Mouse (Mus musculus) ES-E14 (cell line): ENCODE measurements around the gene Pla2g1b. TPM values are rescaled to one million over a fixed set of nuclear protein-coding genes. Genes with fewer than 3 reads are reported as not detected.
A peak's percentile ranks its signal among the peaks of the same experiment; 100 is the strongest.
"Not testable (repeated sequence)": the region's sequence is repeated elsewhere in the genome, so short reads cannot be mapped to it uniquely, and the experiment has no call there.

Experiments used
- DNase-seq: peaks from one replicate; pipeline ENCODE4 v3.0.0-alpha.2; 2013; ENCODE audit warnings: low read depth, low spot score
- H3K27ac ChIP-seq: 2 replicates; pipeline ENCODE4 v1.5.1; 2012; ENCODE audit warnings: low read depth, mild to moderate bottlenecking, low read length, moderate library complexity, mixed read lengths; ENCODE audit not compliant: poor library complexity, insufficient read depth, severe bottlenecking
- H3K36me3 ChIP-seq: 2 replicates; pipeline ENCODE4 v1.6.1; 2012; ENCODE audit warnings: mild to moderate bottlenecking, low read length, moderate library complexity, mixed read lengths; ENCODE audit not compliant: control insufficient read depth, poor library complexity, insufficient read depth, severe bottlenecking
- H3K4me1 ChIP-seq, 2 experiments: fragments of 150-350 bp in 1 of 2; sonication (generic) in 1 of 2; 2 replicates each; pipeline ENCODE4 v1.6.1; 2012; ENCODE audit warnings: low read length in 2 of 2, mild to moderate bottlenecking in 1 of 2, mixed read lengths in 1 of 2; ENCODE audit not compliant: control insufficient read depth in 2 of 2, insufficient read depth in 2 of 2, poor library complexity in 1 of 2
- H3K4me3 ChIP-seq, 2 experiments: fragments of 150-350 bp in 1 of 2; sonication (generic) in 1 of 2; 2 replicates each; pipeline ENCODE4 v1.5.1; 2012; ENCODE audit warnings: low read length in 2 of 2, low read depth in 1 of 2, mild to moderate bottlenecking in 1 of 2, mixed read lengths in 1 of 2; ENCODE audit not compliant: insufficient read depth in 1 of 2, poor library complexity in 1 of 2, severe bottlenecking in 1 of 2
- H3K9ac ChIP-seq: 2 replicates; pipeline ENCODE4 v1.6.1; 2012; ENCODE audit warnings: low read depth, mild to moderate bottlenecking, low read length, mixed read lengths; ENCODE audit not compliant: poor library complexity, insufficient read depth, severe bottlenecking
- H3K9me3 ChIP-seq: fragments of 150-350 bp; sonication (generic); 2 replicates; pipeline ENCODE4 v1.6.1; 2012; ENCODE audit warnings: low read depth, mild to moderate bottlenecking, low read length; ENCODE audit not compliant: control insufficient read depth, insufficient read depth
- CHD2 ChIP-seq: IDR thresholded peaks from 2 replicates; pipeline ENCODE4 v1.6.1; 2014; ENCODE audit warnings: mild to moderate bottlenecking, low read depth, low read length, inconsistent platforms
- HCFC1 ChIP-seq: IDR thresholded peaks from 2 replicates; pipeline ENCODE4 v1.6.1; 2012; ENCODE audit warnings: low read length, inconsistent platforms, borderline replicate concordance; ENCODE audit not compliant: insufficient read depth
- MAFK ChIP-seq: IDR thresholded peaks from 2 replicates; pipeline ENCODE4 v1.6.1; 2014; ENCODE audit warnings: mild to moderate bottlenecking, low read depth, low read length, inconsistent platforms; ENCODE audit not compliant: insufficient read depth
- ZC3H11A ChIP-seq: IDR thresholded peaks from 2 replicates; pipeline ENCODE4 v1.6.1; 2012; ENCODE audit warnings: low read depth, mild to moderate bottlenecking, inconsistent platforms, low read length, borderline replicate concordance
- ZNF384 ChIP-seq: IDR thresholded peaks from 2 replicates; pipeline ENCODE4 v1.6.1; 2012; ENCODE audit warnings: low read depth, low read length, inconsistent platforms
- in situ Hi-C, 2 experiments: fragments of 600-800 bp; cut with MboI; formaldehyde crosslinking; loops; one replicate each; pipeline ENCODE4 v1.15.1; 2025; ENCODE audit warnings: low sequenced_read_pairs in 2 of 2, inconsistent platforms in 1 of 2; ENCODE audit not compliant: unreplicated experiment in 2 of 2
- total RNA-seq: library from RNA; depleted of rRNA; stranded (reverse); fragments of 300-350 nt; gene quantifications from 2 replicates; pipeline ENCODE4 v1.2.3, GENCODE M21; 2012

Pla2g1b gene
- total RNA-seq, 1 experiment: 31.1 TPM

DNA sequence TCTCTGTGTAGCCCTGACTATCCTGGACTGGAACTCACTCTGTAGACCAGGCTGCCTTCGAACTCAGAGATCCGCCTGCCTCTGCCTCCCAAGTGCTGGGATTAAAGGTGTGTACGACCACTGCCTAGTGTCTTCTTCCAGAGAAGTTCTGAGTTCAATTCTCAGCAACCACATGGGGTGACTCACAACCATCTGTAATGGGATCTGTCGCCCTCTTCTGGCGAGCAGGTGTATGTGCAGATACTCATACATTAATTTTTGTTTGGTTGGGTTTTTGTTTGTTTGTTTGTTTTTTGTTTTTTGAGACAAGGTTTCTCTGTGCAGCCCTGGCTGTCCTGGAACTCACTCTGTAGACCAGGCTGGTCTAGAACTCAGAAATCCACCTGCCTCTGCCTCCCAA, 23.4 kb upstream of the Pla2g1b start:
- not testable (repeated sequence) for H3K27ac ChIP-seq, H3K9me3 ChIP-seq, DNase-seq, H3K9ac ChIP-seq, H3K4me3 ChIP-seq
- H3K36me3 ChIP-seq: peaks cover 13% of the 10 kb centered on the region; the same call in 1 of the 2 replicates
- peaks cover 7 to 19% of the 10 kb centered on the region in 2 experiments for H3K4me1 ChIP-seq
- in situ Hi-C loops: loop anchor here (5.0 to 10.0 kb wide), 2 partner anchors 65 to 88 kb away; no protein-coding TSS in a partner anchor
- peak; percentile 60; the same call in 1 of the 2 replicates for TF ChIP-seq ZC3H11A

DNA sequence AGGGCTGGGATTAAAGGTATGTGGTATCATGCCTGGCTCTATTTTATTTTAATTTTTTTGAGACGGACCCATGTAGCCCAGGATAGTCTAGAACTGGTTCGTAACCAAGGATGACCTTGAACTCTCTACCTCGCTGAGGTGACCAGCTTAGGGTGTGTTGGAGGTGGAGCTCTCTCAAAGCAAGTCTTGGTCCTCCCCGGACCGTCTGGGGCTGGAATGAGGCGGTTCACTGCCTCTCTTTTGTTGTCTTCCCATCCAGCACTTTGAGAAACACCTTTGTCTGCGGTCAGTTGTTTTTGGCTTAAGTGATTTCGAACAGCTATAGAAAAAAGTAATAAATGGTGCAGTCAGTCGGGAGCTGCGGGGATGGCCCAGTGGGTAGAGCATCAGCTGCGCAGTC, 21.9 kb upstream of the Pla2g1b start:
- TF ChIP-seq HCFC1 (no peak), ZC3H11A (no peak), ZNF384 (no peak), MAFK (no peak), CHD2 (no peak)
- DNase-seq: peak; percentile 75

DNA sequence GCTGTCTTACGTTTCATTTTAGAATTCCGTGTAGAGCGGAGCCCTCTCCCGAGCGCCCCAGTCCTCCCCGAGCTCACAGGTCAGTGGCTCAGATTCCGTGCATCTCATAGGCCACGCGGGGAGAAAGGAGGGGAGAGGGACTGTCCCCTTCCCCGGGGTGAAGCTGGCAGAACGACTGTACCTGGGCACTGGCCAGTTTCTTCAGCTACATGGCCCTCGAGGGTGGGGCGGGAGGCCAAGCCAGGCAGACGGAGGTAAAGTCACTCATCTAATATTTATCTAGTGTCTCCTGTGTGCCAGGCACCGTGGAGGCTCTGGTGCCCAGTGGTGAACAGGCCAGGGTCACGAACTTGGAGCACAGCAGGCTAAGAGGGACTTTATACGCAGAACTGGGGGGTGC, 19.0 kb upstream of the Pla2g1b start:
- Histone ChIP-seq H3K4me1 (peaks cover 2 to 16% of the 10 kb centered on the region in 2 experiments; a peak in 2 of 4 replicates), H3K36me3 (peaks cover 9% of the 10 kb centered on the region; the same call in 1 of the 2 replicates), H3K9me3 (no peaks in the 10 kb centered on the region), H3K4me3 (no peak overlapping the region), H3K9ac (no peak overlapping the region), H3K27ac (no peak overlapping the region)
- no peak for DNase-seq
- in situ Hi-C loops: loop anchor here in 1 of 2 experiments (10.0 kb wide), 1 partner anchor 92 kb away; no protein-coding TSS in a partner anchor
- no peak for TF ChIP-seq ZNF384

More for the DNA sequence above, 21.9 kb upstream of the Pla2g1b start:
- Histone ChIP-seq H3K9me3 (no peaks in the 10 kb centered on the region), H3K4me1 (peaks cover 5 to 12% of the 10 kb centered on the region in 2 experiments; a peak in 2 of 4 replicates), H3K36me3 (peaks cover 14% of the 10 kb centered on the region; the same call in 1 of the 2 replicates), H3K27ac (peak overlapping the region; percentile 6; the same call in 1 of the 2 replicates), H3K4me3 (no peak overlapping the region), H3K9ac (no peak overlapping the region)
- in situ Hi-C loops: loop anchor here (5.0 to 10.0 kb wide), 2 partner anchors 67 to 89 kb away; no protein-coding TSS in a partner anchor

DNA sequence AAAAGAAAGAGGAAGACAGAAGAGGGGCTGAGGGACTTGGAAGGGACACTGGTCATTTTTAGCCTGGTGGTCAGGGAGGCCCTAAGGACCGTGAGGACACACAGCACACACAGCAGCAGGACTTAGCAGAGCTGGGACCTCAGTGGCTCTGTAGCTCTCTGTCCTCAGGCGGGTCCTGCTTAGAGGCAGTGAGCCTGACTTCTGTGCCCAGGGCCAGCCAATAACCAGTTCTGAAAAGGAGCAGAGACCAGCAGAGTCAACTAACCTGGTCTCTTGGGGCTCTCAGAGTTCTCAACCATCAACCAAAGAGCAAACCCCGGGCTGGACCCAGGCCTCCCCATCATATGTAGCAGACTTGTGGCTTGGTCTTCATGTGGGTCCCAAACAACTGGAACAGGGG, 16.8 kb upstream of the Pla2g1b start:
- in situ Hi-C loops: loop anchor here in 1 of 2 experiments (10.0 kb wide), 1 partner anchor 94 kb away; no protein-coding TSS in a partner anchor
- H3K27ac ChIP-seq: no peak overlapping the region
- TF ChIP-seq ZNF384 (no peak), HCFC1 (no peak), ZC3H11A (no peak), MAFK (no peak), CHD2 (no peak)
- H3K9ac ChIP-seq: no peak overlapping the region
- no peak for DNase-seq
- H3K4me1 ChIP-seq: peaks cover 2 to 21% of the 10 kb centered on the region in 2 experiments; a peak in 2 of 4 replicates
- H3K4me3 ChIP-seq: no peak overlapping the region
- H3K36me3 ChIP-seq: peaks cover 9% of the 10 kb centered on the region; the same call in 1 of the 2 replicates
- H3K9me3 ChIP-seq: no peaks in the 10 kb centered on the region
